Mouse (Mus musculus) C2C12 (cell line): ENCODE results near the gene Itgb2l.

Source experiments
- CEBPB ChIP-seq: IDR thresholded peaks from one replicate; pipeline ENCODE4 v1.6.1; 2011; ENCODE audit warnings: low read depth, mild to moderate bottlenecking, control low read depth, moderate library complexity
- CTCF ChIP-seq: IDR thresholded peaks from one replicate; pipeline ENCODE4 v1.5.1; 2011; ENCODE audit not compliant: control insufficient read depth, insufficient read depth, insufficient read length
- FOSL1 ChIP-seq: IDR thresholded peaks from one replicate; pipeline ENCODE4 v1.8.0; 2011; ENCODE audit warnings: mild to moderate bottlenecking, low read length; ENCODE audit not compliant: poor library complexity, insufficient read depth, severe bottlenecking
- MAX ChIP-seq: IDR thresholded peaks from one replicate; pipeline ENCODE4 v1.6.1; 2011; ENCODE audit warnings: mild to moderate bottlenecking, control low read depth
- MYOD1 ChIP-seq: IDR thresholded peaks from one replicate; pipeline ENCODE4 v1.6.1; 2011; ENCODE audit warnings: low read depth; ENCODE audit not compliant: control insufficient read depth, insufficient read length
- MYOG ChIP-seq: IDR thresholded peaks from one replicate; pipeline ENCODE4 v1.6.1; 2011; ENCODE audit not compliant: control insufficient read depth, insufficient read length; ENCODE audit errors: extremely low read depth
- USF1 ChIP-seq: IDR thresholded peaks from one replicate; pipeline ENCODE4 v1.6.1; 2011; ENCODE audit warnings: low read depth, mild to moderate bottlenecking, control low read depth, moderate library complexity

GRCm38 (mm10) chr16:96438946-96439345 lies 4.5 kb downstream of the Itgb2l start:
- no peak for TF ChIP-seq CTCF
- no peak for TF ChIP-seq MYOD1
- TF ChIP-seq USF1 = no peak
- TF ChIP-seq MYOG = no peak
- TF ChIP-seq CEBPB = no peak
- no peak for TF ChIP-seq MAX
- no peak for TF ChIP-seq FOSL1
